Mouse (Mus musculus): Measurements from ENCODE around the gene Elk3.

Gene Elk3

DNA sequence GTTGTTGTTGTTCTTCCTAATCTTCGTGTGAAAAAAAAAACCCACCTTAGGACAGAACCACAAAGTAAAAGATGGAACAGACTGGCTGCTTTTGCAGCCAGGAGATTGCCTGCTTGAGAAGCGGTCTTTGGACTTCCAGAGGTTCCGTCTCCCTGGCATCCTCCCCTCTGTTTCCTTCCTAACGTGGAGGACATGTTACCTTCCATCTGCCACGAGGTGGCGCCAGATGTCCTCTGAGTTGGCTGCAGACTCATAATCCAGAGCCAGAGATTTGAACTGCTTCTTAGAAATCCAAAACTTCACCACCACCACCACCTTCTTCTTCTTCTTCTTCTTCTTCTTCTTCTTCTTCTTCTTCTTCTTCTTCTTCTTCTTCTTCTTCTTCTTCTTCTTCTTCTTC, 19.1 kb downstream of the Elk3 start:
- DNase-seq: peak; percentile 48 to 62

DNA sequence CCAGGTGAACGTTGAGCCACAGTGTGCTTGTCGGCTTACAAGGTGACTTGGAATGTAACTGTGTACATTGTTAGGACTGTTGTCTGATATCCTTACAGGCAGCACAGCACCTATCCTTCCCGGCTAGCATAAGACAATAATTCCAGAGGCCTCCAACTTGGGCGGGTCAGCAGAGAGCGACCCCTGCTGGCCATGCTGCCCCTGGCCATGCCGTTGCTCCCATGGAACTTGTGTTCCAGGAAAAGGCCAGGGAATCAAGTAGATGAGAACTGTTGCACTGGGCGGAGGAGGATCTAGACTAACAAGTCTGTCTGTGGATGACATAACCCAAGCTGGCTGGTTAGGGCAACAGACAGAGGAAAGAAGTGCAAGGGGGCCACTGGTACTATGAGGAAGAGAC, 19.6 kb downstream of the Elk3 start:
- DNase-seq: no peak

DNA sequence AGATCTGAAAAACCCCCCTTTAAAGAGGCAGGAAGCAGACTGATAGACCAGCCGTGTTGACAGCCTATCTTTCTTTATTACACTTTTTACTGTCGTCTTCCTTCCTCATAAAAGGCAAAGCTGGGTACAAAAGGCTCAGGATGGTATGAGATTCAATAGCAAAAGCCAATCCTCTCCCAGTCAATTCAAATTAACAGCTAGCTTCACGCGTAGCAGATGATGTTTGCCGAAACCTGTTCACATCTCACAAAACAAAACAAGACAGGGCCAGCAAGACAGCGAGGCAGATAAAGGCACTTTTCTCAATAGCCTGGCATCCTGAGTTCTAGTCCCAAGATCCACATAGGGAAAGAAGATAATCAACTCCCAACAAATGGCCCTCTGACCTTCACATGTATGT, 21.5 kb downstream of the Elk3 start:
- DNase-seq: no peak

DNA sequence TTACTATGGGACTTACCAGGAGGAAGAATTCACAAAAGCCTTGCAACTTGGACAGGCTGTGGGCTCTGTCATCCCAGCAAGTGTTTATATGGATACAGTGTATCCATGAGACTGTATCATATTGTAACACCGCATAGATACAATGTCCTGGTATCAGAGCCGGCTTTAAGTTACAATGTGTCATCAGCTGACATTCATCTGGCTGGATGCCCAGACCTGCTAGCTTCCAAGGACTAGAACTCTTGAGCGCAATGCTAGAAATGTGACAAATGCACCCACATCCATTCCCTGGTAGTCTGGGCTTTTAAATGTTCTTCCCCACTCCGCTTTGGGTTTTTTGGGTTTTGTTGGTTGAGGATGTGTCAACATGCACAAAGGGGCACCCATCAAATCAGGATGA, 22.6 kb downstream of the Elk3 start:
- DNase-seq: no peak

DNA sequence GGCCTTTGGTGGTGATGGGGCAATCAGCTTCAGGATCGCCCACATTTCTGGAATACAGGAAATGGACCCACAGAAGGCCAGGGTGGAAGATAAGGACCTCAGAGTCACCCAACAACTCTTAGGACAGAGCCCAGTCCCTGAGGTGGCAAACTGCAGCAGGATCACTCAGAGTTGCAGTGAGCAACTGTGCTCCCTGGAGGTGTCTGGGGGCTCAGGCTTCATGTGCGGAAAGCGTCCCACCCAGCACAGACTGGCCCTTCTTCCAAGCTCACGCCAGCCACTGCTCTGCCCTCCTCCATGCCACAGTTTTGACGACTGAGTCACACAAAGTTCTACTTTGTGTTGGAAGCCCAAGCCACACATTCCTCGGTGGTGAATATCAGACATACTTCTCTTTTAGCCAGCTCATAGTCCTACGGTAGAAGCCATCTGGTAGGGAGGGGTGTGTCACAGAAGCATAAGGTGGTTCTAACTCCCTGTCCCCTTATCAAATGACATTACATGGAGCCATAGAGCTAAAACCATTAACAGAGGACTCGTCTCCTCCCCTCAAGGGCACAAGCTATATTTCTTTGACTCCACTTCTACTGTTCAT, 23.3 kb downstream of the Elk3 start:
- no peak for DNase-seq

DNA sequence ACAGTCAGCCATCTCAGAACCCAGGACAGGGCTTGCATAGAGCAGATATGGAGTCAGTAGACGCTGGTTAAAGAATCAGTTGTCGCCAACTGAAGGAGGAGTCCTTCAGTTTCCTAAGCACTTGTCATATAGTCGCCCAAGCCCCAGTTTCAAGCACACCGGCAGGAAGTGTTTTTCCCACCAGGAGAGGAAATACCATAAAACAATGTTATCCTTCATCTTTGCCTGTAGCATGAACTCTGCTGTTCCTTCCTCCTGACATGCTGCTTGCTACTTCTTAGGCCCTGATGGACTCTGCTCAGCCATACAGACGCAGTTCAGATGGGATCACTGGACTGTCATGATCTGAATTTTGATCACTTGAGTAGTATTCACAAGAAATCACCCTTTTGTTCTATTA, 25.4 kb downstream of the Elk3 start:
- DNase-seq: no peak

DNA sequence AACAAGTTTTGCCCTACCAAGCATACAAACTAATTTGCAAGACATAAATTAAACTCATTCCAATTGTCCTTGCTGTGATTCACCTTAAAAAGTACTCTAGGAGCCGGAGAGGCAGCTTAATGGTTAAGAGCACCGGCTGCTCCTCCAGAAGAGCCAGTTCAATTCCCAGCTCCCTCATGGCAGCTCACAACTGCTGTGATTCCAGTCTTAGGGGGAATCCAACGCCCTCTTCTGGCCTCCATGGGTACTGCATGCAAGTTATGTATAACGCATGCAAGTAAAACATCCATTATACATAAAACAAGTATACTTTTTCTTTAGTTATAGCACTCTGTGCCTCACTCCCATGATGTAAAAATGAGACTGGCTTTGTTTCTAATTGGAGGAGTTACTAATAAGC, 27.7 kb downstream of the Elk3 start:
- no peak for DNase-seq

DNA sequence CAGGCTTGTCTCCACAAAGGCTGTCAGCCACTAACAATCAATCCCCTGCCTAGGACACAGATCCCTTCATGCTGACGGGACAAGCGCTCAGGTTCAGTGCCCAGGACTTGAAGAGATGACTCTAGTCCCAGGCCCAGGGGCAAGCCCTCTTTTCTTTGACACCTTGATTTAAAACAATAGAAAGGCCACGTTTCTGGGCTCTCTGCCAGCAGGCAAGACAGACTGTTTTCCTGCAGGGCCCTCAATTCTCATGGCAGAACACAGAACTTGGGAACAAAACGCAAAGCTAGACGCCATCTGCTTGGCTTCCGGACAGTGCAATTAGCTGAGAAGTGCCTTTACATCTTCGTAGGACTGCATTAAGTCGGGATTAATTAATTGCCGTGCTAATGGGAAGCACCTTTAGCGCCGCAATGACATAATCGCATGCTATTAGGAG, 28.4 kb downstream of the Elk3 start:
- no peak for DNase-seq

DNA sequence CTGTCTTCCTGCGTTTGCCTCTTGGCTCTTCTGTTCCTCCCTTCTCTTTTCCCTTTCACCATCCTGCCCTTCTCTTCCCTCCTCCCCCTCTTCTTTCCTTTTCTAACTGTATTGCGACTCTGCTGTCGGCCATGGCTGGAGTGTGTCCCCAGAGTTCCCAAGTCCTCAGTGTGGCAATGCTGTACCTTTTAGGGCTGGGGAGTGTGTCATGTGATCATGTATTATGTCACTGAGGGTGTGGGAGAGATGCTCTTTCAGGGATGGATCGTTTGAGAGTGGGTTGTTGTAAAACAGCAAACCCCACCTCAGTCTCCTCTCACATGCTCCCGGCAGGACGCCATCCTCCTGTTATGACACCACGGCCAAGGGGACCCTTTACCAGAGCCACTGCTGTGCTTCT, 29.8 kb downstream of the Elk3 start:
- DNase-seq: no peak

DNA sequence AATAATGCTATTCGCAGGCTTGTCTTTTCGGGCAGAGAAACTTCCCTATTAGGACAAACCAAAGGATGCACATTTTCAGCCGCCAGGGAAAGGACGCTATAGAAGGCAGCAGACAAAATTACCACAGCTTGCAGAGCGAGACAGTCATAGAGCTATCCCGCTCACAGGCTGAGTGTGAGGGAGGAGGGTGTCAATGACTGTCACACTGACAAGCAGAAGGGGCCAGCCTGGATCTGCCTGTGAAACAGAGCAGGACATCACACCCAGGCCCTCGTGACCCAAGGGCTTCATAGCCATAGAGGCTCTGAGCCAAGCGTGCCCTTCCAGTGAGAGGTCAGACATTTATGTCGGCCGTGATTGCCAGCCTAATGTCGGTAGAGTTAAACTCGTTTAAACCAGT, 30.3 kb downstream of the Elk3 start:
- no peak for DNase-seq

DNA sequence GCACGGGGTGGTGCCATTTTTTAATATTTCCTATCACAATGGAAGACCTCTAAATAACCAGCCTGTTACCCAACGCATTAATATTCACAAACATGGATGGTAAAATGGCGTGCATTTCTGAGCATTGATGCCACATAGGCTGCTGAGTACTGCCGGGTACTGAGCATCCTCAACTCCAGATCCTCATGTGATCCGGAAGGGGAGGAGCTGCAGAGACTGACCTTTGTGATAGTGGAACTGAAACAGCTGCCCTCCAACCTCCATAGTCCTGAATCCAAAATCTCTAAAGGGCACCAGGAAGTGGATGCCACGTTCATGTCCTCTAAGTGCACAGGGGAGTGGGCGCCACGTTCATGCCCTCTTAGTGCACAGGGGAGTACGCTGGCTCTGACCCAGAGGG, 31.9 kb downstream of the Elk3 start:
- no peak for DNase-seq

DNA sequence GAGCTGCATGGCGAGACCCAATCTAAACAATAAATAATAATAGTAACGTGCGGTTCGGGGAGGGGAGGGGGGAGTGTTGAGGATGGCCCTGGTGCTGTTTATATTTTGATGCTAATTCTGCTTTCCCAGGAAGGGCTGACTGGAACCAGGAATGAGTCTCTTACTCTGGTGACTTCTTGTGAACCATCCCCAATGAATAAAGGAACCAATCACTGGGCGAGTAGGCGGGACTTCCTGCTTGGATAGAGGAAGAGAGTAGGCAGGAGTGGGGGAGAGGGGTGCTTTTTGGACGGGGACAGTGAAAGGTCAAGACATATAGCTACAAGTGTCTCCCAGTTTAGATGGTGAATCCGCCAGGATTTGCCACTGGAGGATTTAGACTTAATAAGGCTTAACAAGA, 32.6 kb downstream of the Elk3 start:
- DNase-seq: no peak

DNA sequence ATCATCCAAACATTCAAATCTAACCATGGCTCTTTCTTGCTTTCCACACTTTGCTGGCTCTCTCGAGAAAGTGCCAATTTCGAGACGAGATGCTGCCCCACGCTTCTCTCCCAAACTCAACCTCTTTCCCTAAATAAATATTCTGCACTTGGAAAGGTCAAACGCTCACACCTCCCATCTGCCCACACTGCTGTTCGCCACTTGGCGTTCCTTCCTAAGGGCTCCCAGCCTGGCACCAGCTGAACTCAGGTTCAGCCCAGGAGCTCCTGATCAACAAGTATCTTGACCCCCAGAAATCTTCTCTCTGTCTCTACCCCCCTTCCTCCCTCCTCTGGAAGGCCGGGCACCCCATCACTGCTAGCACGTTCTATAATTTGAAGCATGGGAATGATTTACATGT, 34.1 kb downstream of the Elk3 start:
- DNase-seq: no peak

DNA sequence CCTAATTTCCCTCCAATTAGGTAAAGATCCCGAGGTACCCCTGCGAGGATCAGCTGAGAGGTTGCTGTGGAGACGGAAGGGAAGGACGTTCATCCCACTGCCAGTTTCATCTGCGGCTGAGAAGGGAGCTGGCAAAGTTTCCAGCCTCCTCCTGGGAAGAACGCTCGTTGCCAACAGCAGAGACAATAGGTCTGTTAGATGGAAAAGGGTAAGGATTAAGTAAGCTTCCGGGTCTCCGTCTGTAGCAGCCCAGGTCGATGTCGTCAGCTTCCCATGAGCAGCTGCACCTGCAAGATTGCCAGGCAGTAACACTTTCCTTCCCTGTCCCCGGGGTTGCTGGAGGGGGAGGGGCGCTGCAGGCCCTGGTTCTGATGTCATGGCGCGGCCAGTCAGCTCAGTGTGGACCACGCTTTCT, 34.6 kb downstream of the Elk3 start:
- no peak for DNase-seq

DNA sequence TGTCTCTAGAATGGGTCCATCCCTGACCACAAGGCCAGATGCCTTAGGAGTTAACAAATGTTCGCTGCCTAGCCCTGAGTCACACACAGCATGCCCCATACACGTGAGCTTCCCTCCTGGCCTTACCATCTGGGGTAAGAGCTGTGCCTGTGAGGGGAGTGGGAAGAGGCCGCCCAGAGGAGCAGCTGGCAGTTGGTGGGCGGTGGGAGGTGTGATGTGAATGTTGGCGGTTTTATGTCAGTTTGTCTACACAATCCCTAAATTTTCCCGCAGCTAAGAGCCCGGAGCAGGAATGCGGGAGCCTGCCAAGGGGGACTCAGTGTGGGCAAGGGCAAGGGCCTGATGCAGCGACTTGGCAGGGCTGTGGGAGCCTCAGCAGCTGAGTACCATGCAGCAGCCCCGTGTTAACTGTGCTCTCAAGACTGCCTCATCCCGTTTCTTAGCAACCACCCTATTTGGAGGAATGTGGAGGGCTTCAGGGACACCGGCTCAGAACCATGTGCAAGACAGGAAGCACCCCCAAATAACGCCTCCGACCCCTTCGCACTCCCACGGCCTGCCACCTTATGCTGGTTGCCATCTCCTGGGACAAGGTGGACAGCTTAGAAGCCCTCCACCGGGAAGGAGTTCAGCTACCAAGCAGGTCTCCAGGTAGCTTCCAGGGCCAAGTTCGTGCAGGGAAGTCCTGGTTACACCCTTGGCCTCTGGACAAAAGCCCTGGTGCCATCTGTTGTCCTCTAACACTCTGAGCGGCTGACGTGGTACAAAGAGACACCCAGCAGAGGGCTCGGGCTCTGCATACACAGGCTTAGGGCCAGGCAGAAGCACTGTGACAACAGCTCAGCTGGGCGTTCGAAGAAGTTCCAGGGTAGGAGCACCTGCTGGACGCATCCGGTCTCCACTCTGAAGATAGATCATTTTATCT, 35.5 kb downstream of the Elk3 start:
- no peak for DNase-seq

DNA sequence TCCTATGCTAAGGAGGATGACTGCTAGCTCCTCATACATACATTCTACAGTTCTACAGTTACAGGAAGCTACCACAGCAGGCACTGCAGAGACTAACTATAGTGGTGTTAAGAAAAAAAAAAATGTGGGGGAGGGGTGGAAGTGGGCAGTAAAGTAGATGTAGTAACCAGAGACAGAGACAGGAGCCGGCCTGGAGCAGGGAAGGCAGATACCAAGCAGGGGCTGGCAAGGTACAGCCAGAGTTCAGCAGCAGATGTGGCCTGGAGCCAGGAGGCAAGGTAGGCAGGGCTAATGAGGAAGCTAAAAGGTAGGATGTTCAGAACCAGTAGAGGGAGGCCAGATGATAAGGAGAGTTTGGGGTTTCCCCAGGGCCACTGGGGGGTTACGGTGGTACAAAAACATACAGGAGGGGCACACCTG, 36.6 kb downstream of the Elk3 start:
- DNase-seq: no peak

DNA sequence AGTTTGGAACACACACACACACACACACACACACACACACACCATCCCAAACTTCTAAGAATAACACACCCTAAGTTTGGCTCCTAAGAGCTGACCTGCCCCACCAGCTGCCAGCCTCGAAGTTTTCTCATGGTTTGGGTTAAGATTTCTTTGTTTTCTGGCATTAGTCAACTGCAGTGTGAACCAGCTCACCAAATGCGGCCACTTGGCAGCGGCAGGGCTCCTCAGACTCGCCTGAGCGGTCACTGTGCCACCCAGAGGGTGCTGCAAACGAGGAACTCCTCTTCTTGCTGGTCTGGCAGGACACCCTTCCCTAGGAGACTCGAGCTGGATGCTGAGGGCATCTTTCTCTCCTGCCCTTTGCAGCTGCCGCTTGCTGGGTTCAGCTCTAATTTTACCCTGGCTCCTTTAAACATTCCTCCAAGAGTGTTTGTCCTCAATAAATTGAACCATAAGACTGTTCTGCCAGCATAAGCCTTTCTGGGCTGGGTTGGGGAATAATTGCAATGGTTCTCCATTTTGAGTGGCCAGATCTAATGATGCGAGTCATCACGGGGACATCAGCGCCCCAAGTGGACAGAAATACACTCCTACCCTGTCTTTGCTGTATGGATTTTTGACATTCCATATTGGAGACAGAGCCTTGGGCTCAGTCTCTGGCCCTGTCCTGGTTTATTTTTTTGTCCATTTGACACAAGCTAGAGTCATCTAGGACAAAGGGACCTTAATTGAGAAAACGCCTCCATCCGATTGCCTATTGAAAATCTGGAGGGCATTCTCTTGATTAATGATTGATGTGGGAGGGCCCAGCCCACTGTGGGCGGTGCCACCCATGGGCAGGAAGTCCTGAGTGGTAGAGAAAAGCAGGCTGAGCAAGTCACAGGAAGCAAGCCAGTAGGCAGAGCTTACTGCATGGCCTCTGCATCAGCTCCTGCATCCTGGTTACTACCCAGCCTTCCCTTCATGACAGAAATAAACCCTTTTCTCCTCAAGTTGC, 37.7 kb downstream of the Elk3 start:
- DNase-seq: no peak

DNA sequence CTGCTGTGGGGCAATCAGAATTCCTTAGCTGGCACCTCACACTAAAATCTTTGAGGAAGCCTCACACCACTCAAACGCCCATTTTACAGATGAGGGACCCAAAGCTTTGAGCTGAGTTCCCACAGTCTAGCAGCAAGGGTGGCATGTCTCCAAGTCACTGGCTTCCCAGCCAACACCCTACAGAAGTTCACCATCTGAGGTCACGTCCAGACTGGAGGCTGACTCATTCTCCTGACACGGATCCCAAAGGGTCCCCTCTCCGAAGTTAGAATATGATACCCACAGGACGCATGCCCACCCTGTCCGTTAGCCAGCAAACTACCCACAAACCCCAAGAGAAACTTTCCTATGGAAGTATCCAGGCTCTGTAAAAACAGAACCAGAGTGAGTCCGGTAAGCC, 39.1 kb downstream of the Elk3 start:
- DNase-seq: no peak

DNA sequence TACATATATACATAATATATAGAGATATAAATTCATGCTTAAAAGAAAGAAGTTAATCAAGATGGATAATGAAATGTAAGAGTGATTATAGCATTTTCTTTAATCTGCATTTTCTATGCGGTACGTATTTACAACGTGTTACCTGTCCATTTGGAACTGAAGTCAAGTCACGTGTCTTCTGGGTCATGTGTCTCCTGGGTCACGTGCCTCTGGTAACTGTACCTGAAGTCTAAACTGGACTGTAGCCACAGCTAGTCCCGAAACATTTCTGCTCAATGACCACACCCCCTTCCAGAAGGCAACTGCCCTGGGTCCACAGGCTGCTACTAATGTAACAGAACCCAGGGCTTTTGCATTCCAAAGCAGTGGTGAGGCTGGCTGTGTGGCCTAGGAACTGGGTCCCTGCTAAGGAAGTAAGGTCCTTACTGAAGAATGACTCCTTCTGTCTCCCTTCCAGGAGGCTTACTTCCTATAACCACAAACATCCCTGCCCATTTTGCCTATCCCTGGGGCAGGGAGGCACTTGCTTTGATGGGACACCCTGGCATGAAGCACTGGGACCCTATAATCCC, 40.0 kb downstream of the Elk3 start:
- DNase-seq: no peak

DNA sequence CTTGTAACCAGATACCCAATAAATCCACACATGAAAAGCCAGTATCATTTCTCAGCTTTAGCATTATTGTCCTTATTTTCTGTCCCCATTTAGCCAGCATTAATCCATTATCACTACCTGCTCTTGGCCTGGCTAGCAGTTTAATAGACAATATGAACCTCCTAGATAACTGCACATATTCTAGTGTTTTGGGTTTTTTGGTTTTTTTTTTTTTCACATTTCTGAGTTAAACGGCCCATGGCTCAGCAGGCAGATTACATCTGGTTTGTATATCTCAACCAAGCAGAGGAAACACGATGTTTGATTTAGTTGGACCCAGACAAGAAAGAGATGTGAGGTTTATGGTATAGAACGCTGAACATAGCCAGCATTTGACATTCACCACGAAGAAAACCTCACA, 41.2 kb downstream of the Elk3 start:
- no peak for DNase-seq

DNA sequence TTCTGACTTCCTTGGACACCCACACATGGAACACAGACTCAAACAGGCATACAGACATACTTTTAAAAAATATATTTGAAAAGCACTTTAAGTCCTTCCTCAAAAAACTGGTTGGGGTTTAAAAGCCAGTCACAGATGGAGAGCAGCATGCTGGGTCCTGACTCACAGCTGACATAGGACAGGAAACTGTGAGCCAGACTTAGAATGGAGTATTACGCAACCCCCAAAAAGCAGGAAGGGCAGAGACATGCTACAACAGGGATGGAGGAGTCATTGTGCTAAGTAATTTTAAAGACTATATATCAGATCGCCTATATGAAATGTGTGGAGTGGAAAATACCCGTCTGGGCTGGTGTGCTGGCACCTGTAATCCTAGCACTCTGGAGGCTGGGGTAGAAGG, 42.6 kb downstream of the Elk3 start:
- DNase-seq: no peak

DNA sequence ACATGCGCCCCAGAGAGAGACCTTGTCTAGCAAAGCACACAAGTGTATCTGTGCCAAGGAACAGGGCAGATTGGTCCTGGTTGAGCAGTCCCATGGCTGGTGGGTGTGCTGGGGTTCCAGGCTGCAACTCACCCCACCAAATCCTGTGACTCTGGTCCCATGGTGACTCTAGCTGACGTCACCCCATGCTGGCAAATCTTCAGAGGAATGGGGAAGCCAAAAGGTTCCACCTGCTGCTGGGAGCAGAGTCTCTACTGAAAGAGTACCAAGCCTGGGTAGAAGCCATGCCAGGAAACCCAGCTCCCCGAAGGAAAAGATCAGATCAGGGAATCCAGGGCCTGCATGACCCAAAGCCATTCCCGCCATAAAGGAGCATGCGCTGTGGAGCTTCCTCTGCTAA, 43.4 kb downstream of the Elk3 start:
- DNase-seq: no peak

DNA sequence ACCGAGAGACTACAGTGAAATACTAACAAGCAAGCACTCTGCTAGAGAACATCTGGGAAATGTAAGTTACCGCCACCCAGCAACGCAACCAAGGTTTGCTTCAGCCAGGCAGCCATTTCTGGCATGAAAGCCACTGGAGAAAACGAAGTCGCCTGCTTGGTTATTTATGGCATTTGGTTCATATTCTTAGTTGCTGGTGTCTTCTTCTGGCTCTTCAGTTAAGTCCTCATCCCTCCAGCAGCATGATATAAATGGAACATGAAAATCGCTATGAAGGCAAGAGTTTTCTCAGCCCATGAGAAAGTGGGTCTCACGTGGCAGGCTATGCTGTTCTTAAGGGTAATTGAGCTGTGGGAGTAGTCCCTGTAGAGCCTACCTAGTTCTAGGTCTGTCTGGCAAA, 44.4 kb downstream of the Elk3 start:
- DNase-seq: no peak

All from thymus, adult 18-20 months (tissue).